Mouse (Mus musculus) G1E (cell line): ENCODE results near the gene Tppp3.

Source experiments
- CTCF ChIP-seq: IDR thresholded peaks from 2 replicates; pipeline ENCODE4 v1.5.1; 2012; ENCODE audit warnings: low read depth, low read length, inconsistent platforms, mixed read lengths
- GATA1 ChIP-seq: IDR thresholded peaks from 2 replicates; pipeline ENCODE4 v1.6.1; 2012; ENCODE audit warnings: borderline replicate concordance, low read length, inconsistent platforms, mixed read lengths
- GATA2 ChIP-seq: IDR thresholded peaks from 2 replicates; pipeline ENCODE4 v1.6.1; 2012; ENCODE audit warnings: low read depth, low read length, inconsistent platforms, borderline replicate concordance
- TAL1 ChIP-seq: conservative IDR thresholded peaks from 2 replicates; pipeline ENCODE4 v1.6.1; 2012; ENCODE audit warnings: low read depth, low read length, inconsistent platforms, mixed read lengths

DNA sequence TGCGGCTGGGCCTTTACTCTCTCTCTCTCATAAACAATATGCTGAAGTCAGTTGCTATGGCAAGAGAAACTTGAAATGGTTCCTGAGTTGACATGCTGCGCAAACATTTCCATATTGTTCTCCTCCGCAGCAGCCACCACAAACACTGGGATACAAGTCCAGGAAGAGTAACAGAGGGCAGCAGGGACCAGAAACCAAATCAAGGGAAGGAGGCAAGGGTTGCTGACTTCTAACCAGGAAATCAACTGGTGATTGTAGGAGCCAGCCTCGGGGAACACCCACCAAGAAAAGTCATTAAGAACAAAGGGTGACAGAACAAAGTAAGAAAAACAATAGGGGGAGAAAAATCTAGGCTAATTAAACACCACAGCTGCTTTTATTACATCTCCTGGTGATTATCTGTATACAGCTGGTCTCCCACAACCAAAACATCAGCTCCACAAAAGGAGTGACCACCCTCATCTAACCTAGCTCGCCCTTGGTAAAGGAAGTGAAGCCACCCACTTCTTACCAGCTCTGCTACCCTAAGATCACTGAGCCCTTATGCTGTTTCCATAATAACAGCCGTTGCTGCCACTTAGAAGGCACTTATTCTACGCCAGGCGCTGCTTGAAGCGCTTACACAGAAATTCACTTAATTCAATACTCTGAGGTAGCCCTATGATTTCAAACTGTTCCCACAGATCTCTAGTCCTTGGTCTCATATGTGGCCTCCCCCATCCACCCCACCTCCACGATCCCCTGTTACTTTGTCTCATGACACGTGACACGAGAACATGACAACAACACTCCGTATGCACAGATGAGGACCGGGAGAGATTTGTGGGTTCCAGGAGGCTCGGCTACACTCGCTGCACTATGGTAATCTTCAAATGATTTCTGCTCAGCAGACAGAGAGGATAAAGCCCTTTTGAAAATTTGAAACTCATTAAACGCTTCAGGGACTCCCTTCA lies 24.3 kb upstream of the Tppp3 start:
- TF ChIP-seq GATA2 = no peak
- TF ChIP-seq CTCF = no peak
- no peak for TF ChIP-seq TAL1
- no peak for TF ChIP-seq GATA1
